8 mouse cellular contexts compared by ENCODE assay signal in the genomic region with DNA sequence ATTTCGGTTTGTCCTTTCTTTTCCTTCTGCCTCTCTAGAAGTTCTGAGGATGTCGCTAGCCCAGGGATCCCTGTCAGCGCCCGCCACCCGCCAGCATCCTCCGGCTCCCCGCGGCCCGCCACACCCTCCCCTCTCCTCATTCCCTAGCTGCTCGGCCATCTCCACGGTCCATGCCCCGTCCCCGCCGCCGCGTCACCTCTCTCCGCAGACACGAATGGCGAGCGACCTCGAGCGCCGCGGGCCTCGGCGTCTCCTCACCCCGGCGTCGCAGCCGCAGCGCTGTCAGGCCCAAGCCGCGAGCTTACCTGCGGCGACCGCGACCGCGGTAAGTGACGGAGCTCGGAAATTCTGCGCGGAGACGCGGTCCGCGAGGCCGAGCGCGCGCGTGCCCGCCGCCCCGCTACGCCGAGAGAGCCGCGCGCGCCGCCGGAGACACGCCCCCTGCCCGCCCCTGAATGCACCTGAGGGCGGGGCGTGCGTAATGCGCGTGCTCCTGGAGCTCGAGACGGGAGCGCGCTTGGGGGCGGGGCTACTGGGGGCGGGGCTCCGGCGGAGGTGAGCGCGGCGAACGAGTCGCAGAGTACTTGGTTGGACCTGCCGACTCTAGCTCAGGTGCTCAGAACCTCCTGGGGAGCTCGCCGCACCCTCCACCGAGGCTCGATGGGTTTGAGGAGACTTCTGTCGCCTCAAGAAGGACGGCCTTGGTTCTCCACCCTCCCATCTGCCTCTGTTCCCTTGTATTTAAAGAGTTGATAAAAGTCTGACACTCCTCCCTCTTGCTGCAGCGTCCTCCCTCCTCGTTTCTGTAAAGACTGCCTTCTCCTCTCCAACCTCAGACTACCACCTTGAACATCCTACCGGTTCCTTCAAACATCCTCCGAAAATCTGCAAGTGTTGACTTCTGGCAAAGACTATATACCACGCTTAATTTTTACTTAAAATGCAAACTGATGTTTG. TPM values are rescaled to one million over a fixed set of nuclear protein-coding genes. Genes with fewer than 3 reads are reported as not detected.
DNase-seq lines count a peak whose midpoint lies in the region; ATAC-seq lines count a peak whose summit lies in the region.

Abca5 (minus strand) TSS at position 428 of the 957 bp plus-strand sequence.

- peak within 1 kb of the TSS; percentile 89 for H3K4me3 ChIP-seq in embryonic facial prominence, embryonic 10.5 days
- H3K4me3 ChIP-seq in intestine, embryonic 16.5 days (ENCODE audit: low read length) = peak within 1 kb of the TSS; percentile 82
- H3K4me3 ChIP-seq in midbrain, embryonic 10.5 days = peak within 1 kb of the TSS; percentile 87

- peak within 1 kb of the TSS; percentile 97 for H3K4me2 ChIP-seq in intestine, embryonic 16.5 days (ENCODE audit: low read depth, low read length)

- no peaks in the 10 kb centered on the region for H3K9me3 ChIP-seq in embryonic facial prominence, embryonic 10.5 days
- no peaks in the 10 kb centered on the region for H3K9me3 ChIP-seq in intestine, embryonic 16.5 days (ENCODE audit: control insufficient read depth, low read length)
- H3K9me3 ChIP-seq in midbrain, embryonic 10.5 days (replicated peaks) = no peaks in the 10 kb centered on the region

- peaks cover 6% of the 10 kb centered on the region; the same call in 1 of the 2 replicates for H3K4me1 ChIP-seq in embryonic facial prominence, embryonic 10.5 days
- H3K4me1 ChIP-seq in intestine, embryonic 16.5 days (ENCODE audit: control insufficient read depth, insufficient read depth, low read length) = 0 out of 2 replicates have a peak, but pooled peaks cover 5% of the 10 kb centered on the region
- H3K4me1 ChIP-seq in midbrain, embryonic 10.5 days = peaks cover 11% of the 10 kb centered on the region; the same call in 1 of the 2 replicates

- DNase-seq in adrenal gland, postnatal 14 days = peak; percentile 95
- peak; percentile 94 for DNase-seq in embryonic facial prominence, embryonic 10.5 days (ENCODE audit: low spot score)
- peak; percentile 30 for DNase-seq in gonadal fat pad, adult 2 months (ENCODE audit: low read depth)
- peak; percentile 86 to 91 for DNase-seq in left cerebral cortex, postnatal 36 days (ENCODE audit: low spot score in 2 of 2)
- DNase-seq in midbrain, embryonic 10.5 days (ENCODE audit: low spot score) = peak; percentile 85
- DNase-seq in right cerebral cortex, postnatal 4 days = peak; percentile 95
- peak; percentile 88 for DNase-seq in yolk sac, embryonic 10.5 days (ENCODE audit: low spot score)

- H3K27me3 ChIP-seq in embryonic facial prominence, embryonic 10.5 days (replicated peaks; ENCODE audit: low read depth, poor library complexity, severe bottlenecking) = peaks cover 45% of the 10 kb centered on the region
- H3K27me3 ChIP-seq in intestine, embryonic 16.5 days (replicated peaks; ENCODE audit: control insufficient read depth, insufficient read depth, low read length) = peaks cover 2% of the 10 kb centered on the region; the same call in 1 of the 2 replicates
- peaks cover 50% of the 10 kb centered on the region for H3K27me3 ChIP-seq in midbrain, embryonic 10.5 days (ENCODE audit: low read depth, poor library complexity, severe bottlenecking)

- peak within 1 kb of the TSS; percentile 79 for H3K27ac ChIP-seq in embryonic facial prominence, embryonic 10.5 days (replicated peaks)
- H3K27ac ChIP-seq in intestine, embryonic 16.5 days (ENCODE audit: low read length) = no peak within 1 kb of the TSS
- peak within 1 kb of the TSS; percentile 82 for H3K27ac ChIP-seq in midbrain, embryonic 10.5 days (replicated peaks)

- no peaks in the 10 kb centered on the region for H3K36me3 ChIP-seq in embryonic facial prominence, embryonic 10.5 days (replicated peaks)
- no peaks in the 10 kb centered on the region for H3K36me3 ChIP-seq in intestine, embryonic 16.5 days (ENCODE audit: control insufficient read depth, insufficient read depth, low read length)
- no peaks in the 10 kb centered on the region for H3K36me3 ChIP-seq in midbrain, embryonic 10.5 days

- peak; percentile 95 for ATAC-seq in intestine, embryonic 16.5 days

- intact Hi-C loops in left cerebral cortex, postnatal 36 days (cut with DNase I) = no loop called here

- H3K9ac ChIP-seq in intestine, embryonic 16.5 days (ENCODE audit: low read depth, low read length) = peak within 1 kb of the TSS; percentile 80

- whole genome bisulfite sequencing in embryonic facial prominence, embryonic 10.5 days = under 1% methylated on average over 95 of the region's 95 CpGs
- WGBS in intestine, embryonic 16.5 days = under 1% methylated on average over 92 of the region's 95 CpGs
- WGBS in midbrain, embryonic 10.5 days = under 1% methylated on average over 95 of the region's 95 CpGs

RNA-seq across cellular contexts. Expression of gene Abca5, which starts in this region (rescaled TPM):
- 8.7 and 10.9 TPM in 2 replicates for total RNA-seq in adrenal gland, postnatal 14 days (2021)
- 1.5 and 3.5 TPM in 2 replicates for polyA plus RNA-seq in embryonic facial prominence, embryonic 10.5 days (2016; fragmentation: Nextera tagmentation; extraction: Ambion mirVana)
- 3.8 and 5.5 TPM in 2 replicates for polyA plus RNA-seq in gonadal fat pad, adult 2 months (2012; rRNA removed)
- polyA plus RNA-seq in intestine, embryonic 16.5 days (2015; fragmentation: Nextera tagmentation; extraction: Ambion mirVana) = 1.9 and 2.7 TPM in 2 replicates
- total RNA-seq in left cerebral cortex, postnatal 36 days (2021) = 10 to 100 TPM; 40.7 to 47.3 TPM
- polyA plus RNA-seq in midbrain, embryonic 10.5 days (2016; fragmentation: Nextera tagmentation; extraction: Ambion mirVana) = 2.1 and 2.4 TPM in 2 replicates

Comparison
In these comparisons a context has a peak if more than half of its experiments do, and no peak if none do; other contexts are left out.
1. DNase-seq: peak in every context shown above with its lines; median percentile 95 in adrenal gland, postnatal 14 days; 95 in right cerebral cortex, postnatal 4 days; 94 in embryonic facial prominence, embryonic 10.5 days; 88 in left cerebral cortex, postnatal 36 days; 88 in yolk sac, embryonic 10.5 days; 85 in midbrain, embryonic 10.5 days; 30 in gonadal fat pad, adult 2 months.